Mouse (Mus musculus) spleen, adult 12 weeks (tissue): ENCODE data around the gene Catip.

ENCODE experiments used
- DNase-seq: peaks from one replicate; pipeline ENCODE4 v3.0.0; 2022; ENCODE audit warnings: low spot score

Gene Catip

GRCm38 (mm10) chr1:74343161-74343560, 18.7 kb upstream of the Catip start:
- DNase-seq = no peak

GRCm38 (mm10) chr1:74344163-74344916, 17.6 kb upstream of the Catip start:
- DNase-seq = no peak

- DNase-seq = no peak
Observed at GRCm38 (mm10) chr1:74351185-74351769, 10.6 kb upstream of the Catip start.

GRCm38 (mm10) chr1:74352532-74353096, 9.3 kb upstream of the Catip start:
- DNase-seq = no peak

- DNase-seq = no peak
Observed at GRCm38 (mm10) chr1:74353453-74354229, 8.3 kb upstream of the Catip start.

GRCm38 (mm10) chr1:74357531-74357930, 4.4 kb upstream of the Catip start:
- DNase-seq = no peak

GRCm38 (mm10) chr1:74359952-74360517, 1.9 kb upstream of the Catip start:
- no peak for DNase-seq

GRCm38 (mm10) chr1:74362325-74363229, 669 bp downstream of the Catip start:
- DNase-seq = no peak

GRCm38 (mm10) chr1:74363437-74363836, 1.5 kb downstream of the Catip start:
- DNase-seq = no peak

GRCm38 (mm10) chr1:74364270-74364669, 2.4 kb downstream of the Catip start:
- no peak for DNase-seq

- no peak for DNase-seq
Observed at GRCm38 (mm10) chr1:74367886-74368645, 6.2 kb downstream of the Catip start.

GRCm38 (mm10) chr1:74370040-74370439, 8.1 kb downstream of the Catip start:
- DNase-seq = no peak

- DNase-seq = no peak
Observed at GRCm38 (mm10) chr1:74373372-74373771, 11.5 kb downstream of the Catip start.

GRCm38 (mm10) chr1:74374980-74375379, 13.1 kb downstream of the Catip start, which contains the start of gene Slc11a1:
Slc11a1 (plus strand) TSS chr1:74375195.
- DNase-seq = no peak

- DNase-seq = no peak
Observed at GRCm38 (mm10) chr1:74375561-74375960, 13.7 kb downstream of the Catip start.

GRCm38 (mm10) chr1:74376396-74376795, 14.5 kb downstream of the Catip start:
- DNase-seq = no peak

GRCm38 (mm10) chr1:74379058-74379504, 17.2 kb downstream of the Catip start:
- DNase-seq = no peak

GRCm38 (mm10) chr1:74380484-74380883, 18.6 kb downstream of the Catip start:
- no peak for DNase-seq

GRCm38 (mm10) chr1:74381588-74382021, 19.7 kb downstream of the Catip start:
- DNase-seq = no peak

- no peak for DNase-seq
Observed at GRCm38 (mm10) chr1:74383385-74383784, 21.5 kb downstream of the Catip start.
